8 mouse cellular contexts compared by ENCODE assay signal in genomic region chr2:163599226-163599625, GRCm38 (mm10). TPM values are rescaled to one million over a fixed set of nuclear protein-coding genes. Genes with fewer than 3 reads are reported as not detected.
DNase-seq lines count a peak whose midpoint lies in the region; ATAC-seq lines count a peak whose summit lies in the region.

No protein-coding gene starts in this region.

- H3K9ac ChIP-seq in midbrain, embryonic 11.5 days (ENCODE audit: low read length) = no peak overlapping the region
- no peak overlapping the region for H3K9ac ChIP-seq in midbrain, embryonic 16.5 days (ENCODE audit: low read depth, low read length)
- H3K9ac ChIP-seq in limb, embryonic 11.5 days (ENCODE audit: low read length) = no peak overlapping the region

- no peak overlapping the region for H3K4me2 ChIP-seq in midbrain, embryonic 11.5 days
- no peak overlapping the region for H3K4me2 ChIP-seq in midbrain, embryonic 16.5 days (ENCODE audit: low read length)
- no peak overlapping the region for H3K4me2 ChIP-seq in limb, embryonic 11.5 days (ENCODE audit: low read depth, severe bottlenecking)

- H3K36me3 ChIP-seq in midbrain, embryonic 11.5 days (ENCODE audit: control insufficient read depth, insufficient read depth, low read length) = no peaks in the 10 kb centered on the region
- H3K36me3 ChIP-seq in midbrain, embryonic 16.5 days (ENCODE audit: control insufficient read depth, insufficient read depth, low read length) = no peaks in the 10 kb centered on the region
- H3K36me3 ChIP-seq in limb, embryonic 11.5 days (ENCODE audit: control insufficient read depth, insufficient read depth, low read length) = no peaks in the 10 kb centered on the region

- no peaks in the 10 kb centered on the region for H3K9me3 ChIP-seq in midbrain, embryonic 11.5 days (ENCODE audit: control insufficient read depth, low read length)
- no peaks in the 10 kb centered on the region for H3K9me3 ChIP-seq in midbrain, embryonic 16.5 days (replicated peaks; ENCODE audit: control insufficient read depth, low read length, poor library complexity, severe bottlenecking)
- no peaks in the 10 kb centered on the region for H3K9me3 ChIP-seq in limb, embryonic 11.5 days (ENCODE audit: control insufficient read depth, low read length)

- no peak overlapping the region for H3K4me3 ChIP-seq in midbrain, embryonic 11.5 days (ENCODE audit: low read depth, low read length)
- H3K4me3 ChIP-seq in midbrain, embryonic 16.5 days (ENCODE audit: low read depth, low read length) = no peak overlapping the region
- no peak overlapping the region for H3K4me3 ChIP-seq in limb, embryonic 11.5 days (ENCODE audit: low read depth, low read length)

- no peak for ATAC-seq in CD4-positive, CD25-positive, alpha-beta regulatory T cell, adult 4 months
- ATAC-seq in midbrain, embryonic 11.5 days (ENCODE audit: low FRiP score) = no peak
- ATAC-seq in midbrain, embryonic 16.5 days = no peak
- no peak for ATAC-seq in limb, embryonic 11.5 days (ENCODE audit: insufficient number of reproducible peaks, low FRiP score, low TSS enrichment, low read depth)

- H3K27me3 ChIP-seq in midbrain, embryonic 11.5 days (ENCODE audit: control insufficient read depth, insufficient read depth, low read length) = no peaks in the 10 kb centered on the region
- no peaks in the 10 kb centered on the region for H3K27me3 ChIP-seq in midbrain, embryonic 16.5 days (ENCODE audit: control insufficient read depth, insufficient read depth, low read depth, low read length)
- H3K27me3 ChIP-seq in limb, embryonic 11.5 days (ENCODE audit: control insufficient read depth, insufficient read depth, low read length) = no peaks in the 10 kb centered on the region

- WGBS in midbrain, embryonic 11.5 days = 3% methylated on average over 1 of the region's 1 CpGs
- 4% methylated on average over 1 of the region's 1 CpGs for WGBS in midbrain, embryonic 16.5 days
- WGBS in limb, embryonic 11.5 days = 0% methylated on average over 1 of the region's 1 CpGs

- H3K27ac ChIP-seq in midbrain, embryonic 11.5 days (ENCODE audit: low read depth, low read length) = no peak overlapping the region
- no peak overlapping the region for H3K27ac ChIP-seq in midbrain, embryonic 16.5 days (ENCODE audit: low read length)
- H3K27ac ChIP-seq in limb, embryonic 11.5 days (replicated peaks; ENCODE audit: low read depth, low read length) = no peak overlapping the region

- DNase-seq in CD4-positive, CD25-positive, alpha-beta regulatory T cell, adult 2 months (ENCODE audit: low read depth, low spot score) = peak; percentile 85
- peak; percentile 96 for DNase-seq in midbrain, embryonic 11.5 days (ENCODE audit: low spot score, missing footprints)
- DNase-seq in c-Kit-negative CD71-positive TER-119-positive erythroid progenitor cells, embryonic 14.5 days (ENCODE audit: low read depth, low spot score) = peak; percentile 54
- peak; percentile 79 for DNase-seq in gastrocnemius, adult 18-20 months (ENCODE audit: low spot score)
- DNase-seq in limb, embryonic 11.5 days (ENCODE audit: low spot score) = peak; percentile 78
- DNase-seq in retina, adult 2 months (ENCODE audit: low read depth, low spot score) = peak; percentile 59

- H3K4me1 ChIP-seq in midbrain, embryonic 11.5 days (ENCODE audit: control insufficient read depth, insufficient read depth, low read length) = peaks cover 6% of the 10 kb centered on the region
- peaks cover 13% of the 10 kb centered on the region for H3K4me1 ChIP-seq in midbrain, embryonic 16.5 days (ENCODE audit: control insufficient read depth, insufficient read depth, low read length)
- 0 out of 2 replicates have a peak, but pooled peaks cover 3% of the 10 kb centered on the region for H3K4me1 ChIP-seq in limb, embryonic 11.5 days (ENCODE audit: control insufficient read depth, insufficient read depth, low read length)

RNA-seq across cellular contexts. Expression of gene Ttpal, which starts 2.9 kb away (rescaled TPM):
- 10 to 100 TPM; 43.3 to 74.1 TPM for polyA plus RNA-seq in CD4-positive, CD25-positive, alpha-beta regulatory T cell, adult 4 months (2017; shearing (Covaris generic))
- polyA plus RNA-seq in midbrain, embryonic 11.5 days (2014; fragmentation: Nextera tagmentation; extraction: Ambion mirVana) = 39.9 and 44.5 TPM in 2 replicates
- 43.7 and 48.7 TPM in 2 replicates for polyA plus RNA-seq in midbrain, embryonic 16.5 days (2015; fragmentation: Nextera tagmentation; extraction: Ambion mirVana)
- total RNA-seq in gastrocnemius, adult 18-20 months (2021) = 1 to 10 TPM; 4.2 to 4.9 TPM
- polyA plus RNA-seq in limb, embryonic 11.5 days (2014; fragmentation: Nextera tagmentation; extraction: Ambion mirVana) = 43.3 and 46.3 TPM in 2 replicates

RNA-seq across cellular contexts. Expression of gene Serinc3, which starts 45.7 kb away (rescaled TPM):
- 100 to 1,000 TPM; 131 to 203 TPM for polyA plus RNA-seq in CD4-positive, CD25-positive, alpha-beta regulatory T cell, adult 4 months (2017; shearing (Covaris generic))
- polyA plus RNA-seq in midbrain, embryonic 11.5 days (2014; fragmentation: Nextera tagmentation; extraction: Ambion mirVana) = 35.0 and 38.8 TPM in 2 replicates
- 35.6 and 36.4 TPM in 2 replicates for polyA plus RNA-seq in midbrain, embryonic 16.5 days (2015; fragmentation: Nextera tagmentation; extraction: Ambion mirVana)
- 100 to 1,000 TPM; 103 to 119 TPM for total RNA-seq in gastrocnemius, adult 18-20 months (2021)
- polyA plus RNA-seq in limb, embryonic 11.5 days (2014; fragmentation: Nextera tagmentation; extraction: Ambion mirVana) = 25.2 and 26.8 TPM in 2 replicates

RNA-seq across cellular contexts. Expression of gene Pkig, which starts 59.0 kb away (rescaled TPM):
- polyA plus RNA-seq in CD4-positive, CD25-positive, alpha-beta regulatory T cell, adult 4 months (2017; shearing (Covaris generic)) = 1 to 10 TPM; 1.5 to 9.0 TPM
- 153 and 162 TPM in 2 replicates for polyA plus RNA-seq in midbrain, embryonic 11.5 days (2014; fragmentation: Nextera tagmentation; extraction: Ambion mirVana)
- polyA plus RNA-seq in midbrain, embryonic 16.5 days (2015; fragmentation: Nextera tagmentation; extraction: Ambion mirVana) = 134 TPM in 2 replicates
- total RNA-seq in gastrocnemius, adult 18-20 months (2021) = 100 to 1,000 TPM; 113 to 126 TPM
- polyA plus RNA-seq in limb, embryonic 11.5 days (2014; fragmentation: Nextera tagmentation; extraction: Ambion mirVana) = 174 and 177 TPM in 2 replicates

Comparison
In these comparisons a context has a peak if more than half of its experiments do, and no peak if none do; other contexts are left out.
1. RNA of gene Pkig, which starts 59.0 kb away (polyA plus RNA-seq): 174 to 177 TPM in limb, embryonic 11.5 days, 153 to 162 TPM in midbrain, embryonic 11.5 days and 134 TPM in midbrain, embryonic 16.5 days; 1.5 to 9.0 TPM in CD4-positive, CD25-positive, alpha-beta regulatory T cell, adult 4 months; every median in the first group is over 10 times any median in the second.
2. Peak in every context shown above with its lines, with median percentiles within 50 percentile points of each other: DNase-seq.